Comparison of ENCODE assay signal across 8 mouse cellular contexts in genomic region chr17:13683411-13684174, GRCm38 (mm10).
DNase-seq lines count a peak whose midpoint lies in the region; ATAC-seq lines count a peak whose summit lies in the region.

No protein-coding gene starts in this region.

- peak overlapping the region; percentile 24 for H3K4me3 ChIP-seq in forebrain, embryonic 15.5 days
- H3K4me3 ChIP-seq in hindbrain, embryonic 12.5 days = peak overlapping the region; percentile 15; the same call in 1 of the 2 replicates
- peak overlapping the region; percentile 13 for H3K4me3 ChIP-seq in limb, embryonic 15.5 days
- no peak overlapping the region for H3K4me3 ChIP-seq in midbrain, embryonic 15.5 days

- ATAC-seq in forebrain, embryonic 15.5 days (replicated peaks) = peak; percentile 51; the same call in 1 of the 2 replicates
- ATAC-seq in hindbrain, embryonic 12.5 days (ENCODE audit: low FRiP score) = peak; percentile 72
- peak; percentile 73 for ATAC-seq in limb, embryonic 15.5 days (ENCODE audit: insufficient number of reproducible peaks, low FRiP score, low TSS enrichment, low read depth)
- ATAC-seq in midbrain, embryonic 15.5 days (replicated peaks) = peak; percentile 44

- H3K4me2 ChIP-seq in forebrain, embryonic 15.5 days (replicated peaks) = 0 out of 2 replicates have a peak overlapping the region, but pooled peaks have one; percentile 25
- peak overlapping the region; percentile 40 for H3K4me2 ChIP-seq in hindbrain, embryonic 12.5 days (replicated peaks)
- peak overlapping the region; percentile 24; the same call in 1 of the 2 replicates for H3K4me2 ChIP-seq in limb, embryonic 15.5 days
- H3K4me2 ChIP-seq in midbrain, embryonic 15.5 days = peak overlapping the region; percentile 25

- H3K36me3 ChIP-seq in forebrain, embryonic 15.5 days = no peaks in the 10 kb centered on the region
- H3K36me3 ChIP-seq in hindbrain, embryonic 12.5 days = no peaks in the 10 kb centered on the region
- no peaks in the 10 kb centered on the region for H3K36me3 ChIP-seq in limb, embryonic 15.5 days
- H3K36me3 ChIP-seq in midbrain, embryonic 15.5 days (replicated peaks) = no peaks in the 10 kb centered on the region

- H3K4me1 ChIP-seq in forebrain, embryonic 15.5 days = peaks cover 29% of the 10 kb centered on the region
- peaks cover 38% of the 10 kb centered on the region for H3K4me1 ChIP-seq in hindbrain, embryonic 12.5 days
- H3K4me1 ChIP-seq in limb, embryonic 15.5 days = peaks cover 20% of the 10 kb centered on the region
- peaks cover 20% of the 10 kb centered on the region for H3K4me1 ChIP-seq in midbrain, embryonic 15.5 days

- DNase-seq in 3T3-L1 (ENCODE audit: low read depth, low spot score) = peak; percentile 66
- peak; percentile 77 for DNase-seq in adrenal gland, adult 2 months
- DNase-seq in testis, postnatal 10 days (ENCODE audit: low spot score) = peak; percentile 53
- no peak for DNase-seq in layer of hippocampus, adult 9-10 months (ENCODE audit: low spot score)

- no peaks in the 10 kb centered on the region for H3K27me3 ChIP-seq in forebrain, embryonic 15.5 days
- H3K27me3 ChIP-seq in hindbrain, embryonic 12.5 days = no peaks in the 10 kb centered on the region
- H3K27me3 ChIP-seq in limb, embryonic 15.5 days = no peaks in the 10 kb centered on the region
- no peaks in the 10 kb centered on the region for H3K27me3 ChIP-seq in midbrain, embryonic 15.5 days (replicated peaks)

- 12% methylated on average over 15 of the region's 15 CpGs for WGBS in forebrain, embryonic 15.5 days
- WGBS in hindbrain, embryonic 12.5 days = 14% methylated on average over 15 of the region's 15 CpGs
- WGBS in limb, embryonic 15.5 days = 24% methylated on average over 15 of the region's 15 CpGs
- WGBS in midbrain, embryonic 15.5 days = 15% methylated on average over 15 of the region's 15 CpGs

- H3K27ac ChIP-seq in forebrain, embryonic 15.5 days (replicated peaks) = peak overlapping the region; percentile 89
- peak overlapping the region; percentile 77 for H3K27ac ChIP-seq in hindbrain, embryonic 12.5 days
- H3K27ac ChIP-seq in limb, embryonic 15.5 days = peak overlapping the region; percentile 81
- peak overlapping the region; percentile 72 for H3K27ac ChIP-seq in midbrain, embryonic 15.5 days

- H3K9ac ChIP-seq in forebrain, embryonic 15.5 days (replicated peaks) = 0 out of 2 replicates have a peak overlapping the region, but pooled peaks have one; percentile 4
- peak overlapping the region; percentile 1; the same call in 1 of the 2 replicates for H3K9ac ChIP-seq in hindbrain, embryonic 12.5 days
- H3K9ac ChIP-seq in limb, embryonic 15.5 days = no peak overlapping the region
- no peak overlapping the region for H3K9ac ChIP-seq in midbrain, embryonic 15.5 days

- H3K9me3 ChIP-seq in forebrain, embryonic 15.5 days = no peaks in the 10 kb centered on the region
- H3K9me3 ChIP-seq in hindbrain, embryonic 12.5 days (replicated peaks) = no peaks in the 10 kb centered on the region
- H3K9me3 ChIP-seq in limb, embryonic 15.5 days = no peaks in the 10 kb centered on the region
- no peaks in the 10 kb centered on the region for H3K9me3 ChIP-seq in midbrain, embryonic 15.5 days

Comparison
In these comparisons a context has a peak if more than half of its experiments do, and no peak if none do; other contexts are left out.
1. H3K9ac ChIP-seq: peak in forebrain, embryonic 15.5 days (single experiment) and hindbrain, embryonic 12.5 days (single experiment); none in limb, embryonic 15.5 days (single experiment) and midbrain, embryonic 15.5 days (single experiment).
2. Peak in every context shown above with its lines, with median percentiles within 50 percentile points of each other: ATAC-seq, H3K27ac ChIP-seq and H3K4me2 ChIP-seq.